Mouse (Mus musculus): ENCODE measurements at regions not wholly inside any gene's neighbourhood (a gene's known extent, or its start where the extent isn't known, plus 50 kb on each side); places are given as distances from the start of the nearest gene placed in this dataset.

DNA sequence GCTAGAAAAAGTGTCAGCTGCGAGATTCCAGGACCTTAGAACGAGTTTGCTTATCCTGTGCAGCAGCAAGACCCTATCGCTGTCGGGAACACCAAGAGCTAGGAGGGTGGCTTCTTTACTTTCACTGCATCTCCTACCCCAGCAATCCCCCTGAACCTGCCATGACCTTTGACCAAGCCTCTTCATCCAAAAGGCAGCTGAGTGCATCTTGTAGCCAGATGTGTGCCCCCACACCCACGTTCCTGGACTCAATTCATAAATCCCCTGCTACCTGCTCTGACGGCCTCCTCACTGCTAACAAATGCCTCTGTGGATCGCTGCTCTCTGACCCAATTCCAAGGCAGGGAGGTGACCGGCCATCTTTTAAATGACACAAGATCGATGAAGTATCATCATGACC lies 107.7 kb upstream of the Rab11fip2 start:
- TF ChIP-seq CTCF (IDR thresholded peaks at IDR 0.05) (no peak), EP300 (IDR thresholded peaks at IDR 0.05) (no peak)
